Mouse (Mus musculus): ENCODE measurements around the gene Hoxc12.

Hoxc12 gene

GRCm38 (mm10) chr15:102965892-102966775, 29.6 kb downstream of the Hoxc12 start:
- DNase-seq: peak; percentile 95

GRCm38 (mm10) chr15:102966776-102967311, 30.3 kb downstream of the Hoxc12 start, which contains the start of gene Hoxc10:
Gene Hoxc10 (plus strand): TSS chr15:102966796.
- DNase-seq: no peak

GRCm38 (mm10) chr15:102967312-102967510, 30.7 kb downstream of the Hoxc12 start, which contains the start of gene Hoxc5:
Gene Hoxc5 (plus strand): TSS chr15:102967443.
- no peak for DNase-seq

- DNase-seq: no peak
These were observed 31.2 kb downstream of the Hoxc12 start for GRCm38 (mm10) chr15:102967511-102968397.

DNA sequence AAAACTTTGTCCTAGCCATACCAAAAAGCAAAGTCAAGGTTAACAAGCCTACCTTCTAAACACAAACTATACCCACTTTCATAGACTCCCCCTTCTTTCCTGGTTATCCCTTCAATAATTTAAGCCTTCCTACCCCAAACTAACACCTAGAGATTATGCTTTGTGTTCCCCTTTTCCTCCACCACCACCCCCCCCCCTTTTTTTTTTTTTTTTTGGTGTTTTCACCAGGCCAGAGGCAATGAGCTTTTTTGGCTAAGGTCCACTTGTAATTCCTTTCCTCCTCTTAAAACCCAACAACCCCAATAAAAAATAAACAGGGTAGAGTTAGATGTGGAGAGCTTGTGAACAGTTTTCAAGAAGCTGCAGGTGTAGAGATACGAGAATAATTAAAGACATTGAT, 32.7 kb downstream of the Hoxc12 start:
- DNase-seq: no peak

DNA sequence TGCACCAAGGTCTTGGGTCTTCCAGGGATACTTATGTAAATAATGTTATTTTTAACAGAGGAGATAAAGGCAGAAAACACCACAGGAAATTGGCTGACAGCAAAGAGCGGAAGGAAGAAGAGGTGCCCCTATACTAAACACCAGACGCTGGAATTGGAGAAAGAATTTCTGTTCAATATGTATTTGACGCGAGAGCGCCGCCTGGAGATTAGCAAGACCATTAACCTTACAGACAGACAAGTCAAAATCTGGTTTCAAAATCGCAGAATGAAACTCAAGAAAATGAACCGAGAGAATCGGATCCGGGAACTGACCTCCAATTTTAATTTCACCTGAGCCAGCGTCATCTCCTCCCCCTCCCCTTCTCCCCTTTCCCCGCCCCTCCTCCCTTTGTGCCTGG, 34.2 kb downstream of the Hoxc12 start:
- no peak for DNase-seq

GRCm38 (mm10) chr15:102972254-102972653, 35.7 kb downstream of the Hoxc12 start:
- DNase-seq: no peak

DNA sequence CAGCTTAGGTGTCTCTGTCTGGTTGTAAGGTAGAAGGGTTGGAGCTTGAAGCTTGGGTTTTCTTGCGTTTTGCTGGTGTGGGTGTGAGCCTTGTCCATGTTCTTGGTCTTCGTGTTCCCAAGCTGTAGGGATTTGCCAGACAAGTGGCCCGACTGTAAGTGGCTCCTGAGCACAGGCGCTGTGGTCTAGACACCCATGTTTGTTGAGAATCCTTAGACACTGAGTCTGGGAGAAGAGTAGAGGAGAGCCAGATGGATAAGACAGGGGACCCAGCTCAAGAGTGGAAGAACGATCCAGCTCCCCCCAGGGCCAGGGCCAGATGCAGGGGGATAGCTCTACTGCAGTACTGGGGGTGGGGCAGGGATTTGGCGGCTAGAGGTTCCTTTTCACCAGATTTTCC, 36.2 kb downstream of the Hoxc12 start:
- no peak for DNase-seq

DNA sequence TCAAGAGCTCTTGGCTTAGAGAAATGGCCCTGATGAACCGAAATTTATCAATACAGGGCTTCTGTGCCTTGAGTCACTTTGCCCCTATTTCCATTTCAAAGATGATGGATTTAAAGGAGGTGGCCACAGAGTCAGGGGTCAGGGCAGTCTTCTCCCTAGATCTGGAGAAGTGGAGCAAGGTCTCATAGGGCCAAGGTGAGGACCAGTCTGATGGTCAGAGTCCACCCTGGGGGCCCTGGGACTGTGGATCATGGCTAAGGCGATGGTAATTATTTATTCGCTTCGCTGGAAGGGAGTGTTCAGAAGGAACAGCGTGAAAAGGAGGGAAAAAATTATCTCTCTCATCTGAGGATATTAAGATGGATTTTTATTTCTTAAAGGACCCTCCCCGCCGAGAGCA, 38.5 kb downstream of the Hoxc12 start:
- no peak for DNase-seq

DNA sequence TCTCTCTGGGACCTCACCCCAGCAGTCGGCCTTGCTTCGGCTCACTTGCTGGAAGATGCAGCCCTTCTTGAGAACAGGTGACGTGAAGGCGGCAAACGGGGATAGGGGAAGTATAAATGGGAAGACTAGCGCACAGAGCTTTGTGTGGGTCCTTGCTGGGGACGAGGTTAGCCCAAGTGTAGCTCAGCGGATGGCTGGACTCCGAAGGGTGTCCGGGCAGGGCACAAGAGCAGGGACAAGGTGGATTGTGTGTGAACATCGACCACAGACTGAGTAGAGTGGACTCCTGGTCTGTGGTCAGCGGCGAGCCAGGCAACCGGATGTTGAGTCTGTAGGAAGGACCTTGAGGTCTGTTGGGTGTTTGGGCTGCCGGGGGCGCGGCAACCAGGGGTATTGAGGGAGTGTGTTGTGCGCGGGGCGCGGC, 39.1 kb downstream of the Hoxc12 start:
- no peak for DNase-seq

- DNase-seq: no peak
These were observed 39.6 kb downstream of the Hoxc12 start, which contains the start of gene Hoxc9 for GRCm38 (mm10) chr15:102976171-102976570. Gene Hoxc9 (plus strand): TSS chr15:102976439.

GRCm38 (mm10) chr15:102976631-102977422, 40.3 kb downstream of the Hoxc12 start:
- no peak for DNase-seq

DNA sequence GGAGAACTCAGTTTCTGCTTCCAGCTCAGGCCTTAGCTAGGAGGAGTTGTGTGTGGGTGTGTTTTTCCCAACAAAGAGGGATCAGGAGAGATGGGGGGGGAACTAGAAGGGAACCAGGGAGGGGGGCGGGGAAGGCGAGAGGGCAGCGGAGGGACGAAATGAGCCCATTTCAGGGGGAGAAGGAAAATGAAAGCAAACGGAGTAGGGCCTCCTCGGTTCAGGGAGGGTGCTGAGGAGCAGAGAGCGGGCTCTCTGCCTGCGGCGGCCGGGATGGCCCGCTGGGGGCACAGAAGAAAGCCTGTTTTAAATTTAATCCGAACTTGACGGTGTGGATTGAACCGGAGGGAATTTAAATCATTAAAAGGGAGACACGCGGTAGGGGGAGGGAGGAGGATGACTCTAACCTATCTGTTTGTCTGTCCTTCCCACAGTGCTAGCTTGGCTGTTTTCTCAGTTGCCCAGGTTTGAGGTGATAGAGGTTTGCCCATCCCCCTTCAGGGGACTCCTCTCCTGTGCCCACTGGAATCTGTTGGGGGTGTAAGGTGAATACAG, 40.9 kb downstream of the Hoxc12 start:
- DNase-seq: no peak

DNA sequence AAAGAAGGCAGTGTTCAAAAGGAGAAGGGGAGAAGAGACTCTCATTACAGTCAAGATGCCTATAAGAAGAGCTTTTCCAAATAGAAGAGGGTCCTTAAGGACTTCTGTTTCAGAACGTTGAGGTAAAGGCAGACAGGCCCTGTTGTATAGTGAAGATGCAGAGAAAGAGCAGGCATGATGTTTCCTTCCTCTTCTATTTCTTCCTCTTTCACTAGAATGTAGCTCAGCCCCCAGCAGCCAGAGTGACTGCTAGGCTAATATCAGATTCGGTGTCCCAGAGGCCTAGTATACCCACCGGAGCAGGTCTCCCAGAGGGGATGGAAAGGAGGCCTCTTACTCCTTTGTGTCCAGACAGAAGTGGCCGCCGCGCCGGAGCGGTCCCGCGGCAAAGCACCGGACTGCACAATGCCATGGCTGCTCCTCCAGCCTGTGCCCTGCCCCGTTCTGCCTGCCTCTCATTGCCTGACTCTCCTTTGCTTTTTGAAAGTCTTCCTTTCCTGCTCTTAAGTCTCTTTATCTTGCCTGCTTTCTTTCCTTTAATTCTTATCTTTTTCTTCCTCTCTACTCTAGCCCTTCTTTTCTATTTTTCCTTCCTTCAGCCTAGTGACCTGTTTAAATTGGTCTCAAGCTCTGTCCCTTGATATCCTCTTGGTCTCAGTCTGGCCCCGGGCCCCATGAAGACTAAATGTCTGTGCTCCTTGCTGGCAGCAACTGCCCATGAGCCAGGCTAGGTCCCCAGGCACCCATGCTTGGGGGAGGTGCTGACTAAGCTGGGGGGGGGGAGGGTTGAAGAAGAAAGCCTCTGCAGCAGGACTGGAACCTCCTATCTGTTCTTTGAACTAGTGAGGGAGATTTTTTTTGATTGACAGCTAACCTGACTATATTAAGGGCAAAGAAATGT, 42.3 kb downstream of the Hoxc12 start:
- no peak for DNase-seq

DNA sequence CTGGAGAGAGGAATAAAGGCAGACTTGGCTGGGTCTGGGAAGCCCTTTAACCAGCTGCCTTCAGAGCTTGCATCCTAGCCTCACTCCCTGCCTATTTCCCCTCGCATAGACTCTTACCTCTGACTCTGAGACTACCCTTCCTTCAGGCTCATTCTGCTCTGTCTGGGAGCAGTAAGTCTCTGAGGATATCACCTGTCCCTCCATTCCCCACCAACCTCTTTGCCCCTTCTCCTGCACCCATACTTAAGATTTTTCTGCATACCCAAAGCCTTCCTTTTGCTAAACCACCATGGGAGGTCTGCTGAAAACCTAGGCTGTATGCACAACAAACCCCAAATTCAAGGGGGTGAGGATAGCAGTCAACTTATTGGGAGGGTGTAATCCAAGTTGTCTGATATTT, 43.4 kb downstream of the Hoxc12 start:
- no peak for DNase-seq

DNA sequence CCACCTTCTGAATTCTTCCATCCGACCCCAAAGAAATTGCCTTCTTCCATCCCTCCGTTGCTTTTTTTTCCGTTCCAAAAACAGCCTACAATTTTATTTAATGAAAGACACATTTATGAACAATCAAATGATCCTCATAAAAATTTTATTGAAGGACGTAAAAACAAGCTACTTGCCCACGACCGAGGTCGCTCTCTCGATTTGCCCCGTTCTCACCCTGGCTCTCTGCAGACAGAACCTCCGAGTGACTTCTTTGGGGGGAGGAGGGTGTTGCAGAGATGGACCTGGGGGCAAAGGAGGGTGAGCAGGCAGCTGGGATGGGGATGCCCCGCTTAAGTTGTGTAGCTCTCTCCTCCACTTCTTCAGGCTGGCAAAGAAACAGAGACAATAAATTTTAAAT, 43.8 kb downstream of the Hoxc12 start:
- no peak for DNase-seq

DNA sequence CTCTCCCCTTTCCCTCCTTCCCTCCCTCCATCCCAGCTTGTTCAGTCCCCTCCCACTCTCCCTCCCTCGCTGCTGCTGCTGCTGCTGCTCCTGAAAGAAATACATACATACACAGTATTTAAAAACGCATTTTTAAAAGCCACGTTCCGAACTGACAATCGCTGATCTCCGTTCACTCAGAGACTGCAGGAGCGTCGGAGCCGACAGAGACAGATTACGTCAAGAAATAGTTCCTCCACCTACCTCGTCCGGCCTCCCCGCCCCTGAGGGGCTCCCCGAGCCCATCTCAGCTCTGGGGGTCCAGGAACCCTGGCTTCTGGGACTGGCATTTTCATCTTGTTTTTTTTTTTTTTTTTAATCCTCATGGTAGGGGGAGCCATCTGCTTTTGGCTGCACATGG, 44.4 kb downstream of the Hoxc12 start:
- DNase-seq: no peak

GRCm38 (mm10) chr15:102981379-102982288, 45.1 kb downstream of the Hoxc12 start:
- DNase-seq: peak; percentile 88

DNA sequence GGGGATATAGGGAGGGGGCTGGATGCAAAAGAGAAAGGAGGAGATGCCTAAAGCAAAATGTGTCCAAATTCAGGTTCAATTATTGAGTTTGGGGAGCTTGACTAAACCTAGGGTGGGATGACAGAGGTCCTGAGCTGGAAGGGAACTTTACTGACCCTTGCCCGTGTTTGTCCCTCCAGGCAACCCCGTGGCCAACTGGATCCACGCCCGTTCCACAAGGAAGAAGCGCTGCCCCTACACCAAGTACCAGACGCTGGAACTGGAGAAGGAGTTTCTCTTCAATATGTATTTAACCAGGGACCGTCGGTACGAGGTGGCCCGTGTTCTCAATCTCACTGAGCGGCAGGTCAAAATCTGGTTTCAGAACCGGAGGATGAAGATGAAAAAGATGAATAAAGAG, 47.2 kb downstream of the Hoxc12 start:
- DNase-seq: no peak

DNA sequence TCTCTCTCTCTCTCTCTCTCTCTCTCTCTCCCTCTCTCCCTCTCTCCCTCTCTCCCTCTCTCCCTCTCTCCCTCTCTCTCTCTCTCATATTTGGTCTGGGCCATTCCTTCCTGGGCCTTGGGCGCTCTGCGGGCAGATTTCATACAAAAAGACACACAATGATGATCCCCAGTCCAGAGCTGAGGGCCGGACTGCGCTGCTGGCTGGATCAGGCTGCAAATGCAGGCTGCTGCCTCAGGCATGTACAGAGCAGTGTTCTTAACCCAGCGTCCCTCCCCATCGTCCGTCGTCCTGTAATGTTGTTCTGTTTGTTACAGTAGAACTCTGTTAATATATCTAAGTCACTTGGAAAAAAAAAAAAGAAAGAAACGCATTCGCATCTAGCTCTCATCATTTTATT, 48.0 kb downstream of the Hoxc12 start:
- DNase-seq: no peak

Measured in embryo, embryonic 11 days (tissue).